Mouse (Mus musculus) C2C12 (cell line): ENCODE results near the gene Gm21976. TPM values are rescaled to one million over a fixed set of nuclear protein-coding genes. Genes with fewer than 3 reads are reported as not detected.

ENCODE experiments used
- H3K27me3 ChIP-seq: one replicate; pipeline ENCODE4 v1.6.1; 2011; ENCODE audit not compliant: control insufficient read depth, insufficient read depth, insufficient read length
- H3K36me3 ChIP-seq: one replicate; pipeline ENCODE4 v1.6.1; 2011; ENCODE audit not compliant: control insufficient read depth, insufficient read depth
- H3K4me3 ChIP-seq: one replicate; pipeline ENCODE4 v1.5.1; 2011; ENCODE audit warnings: mild to moderate bottlenecking, control low read depth; ENCODE audit not compliant: poor library complexity, insufficient read depth, severe bottlenecking
- H3K79me2 ChIP-seq: one replicate; pipeline ENCODE4 v1.6.1; 2011; ENCODE audit not compliant: control insufficient read depth, insufficient read depth
- H3K79me3 ChIP-seq: one replicate; pipeline ENCODE4 v1.6.1; 2011; ENCODE audit warnings: low read depth, control low read depth
- H3ac ChIP-seq: one replicate; pipeline ENCODE3; 2011; ENCODE audit warnings: low read depth; ENCODE audit not compliant: control insufficient read depth, insufficient read length
- CEBPB ChIP-seq: IDR thresholded peaks from one replicate; pipeline ENCODE4 v1.6.1; 2011; ENCODE audit warnings: low read depth, mild to moderate bottlenecking, control low read depth, moderate library complexity
- CTCF ChIP-seq: IDR thresholded peaks from one replicate; pipeline ENCODE4 v1.5.1; 2011; ENCODE audit not compliant: control insufficient read depth, insufficient read depth, insufficient read length
- FOSL1 ChIP-seq: IDR thresholded peaks from one replicate; pipeline ENCODE4 v1.8.0; 2011; ENCODE audit warnings: mild to moderate bottlenecking, low read length; ENCODE audit not compliant: poor library complexity, insufficient read depth, severe bottlenecking
- MAX ChIP-seq: IDR thresholded peaks from one replicate; pipeline ENCODE4 v1.6.1; 2011; ENCODE audit warnings: mild to moderate bottlenecking, control low read depth
- MYOD1 ChIP-seq: IDR thresholded peaks from one replicate; pipeline ENCODE4 v1.6.1; 2011; ENCODE audit warnings: low read depth; ENCODE audit not compliant: control insufficient read depth, insufficient read length
- MYOG ChIP-seq: IDR thresholded peaks from one replicate; pipeline ENCODE4 v1.6.1; 2011; ENCODE audit not compliant: control insufficient read depth, insufficient read length; ENCODE audit errors: extremely low read depth
- USF1 ChIP-seq: IDR thresholded peaks from one replicate; pipeline ENCODE4 v1.6.1; 2011; ENCODE audit warnings: low read depth, mild to moderate bottlenecking, control low read depth, moderate library complexity
- polyA plus RNA-seq: library from polyadenylated mRNA; unstranded; fragments of >200 nt; fragmentation: generic; extraction: Trizol; gene quantifications from one replicate; pipeline ENCODE4 v1.2.1, GENCODE M21; 2012; ENCODE audit warnings: missing spikeins

Gm21976 gene
- polyA plus RNA-seq, 1 experiment = not detected

- Histone ChIP-seq H3K4me3 (no peak overlapping the region), H3K79me2 (no peaks in the 10 kb centered on the region), H3K27me3 (no peaks in the 10 kb centered on the region), H3K36me3 (peaks cover 24% of the 10 kb centered on the region), H3K79me3 (no peaks in the 10 kb centered on the region), H3ac (no peak overlapping the region)
- TF ChIP-seq FOSL1 = no peak
- no peak for TF ChIP-seq CTCF
- TF ChIP-seq MYOD1 = no peak
- TF ChIP-seq MYOG = no peak
- TF ChIP-seq MAX = no peak
- no peak for TF ChIP-seq CEBPB
- TF ChIP-seq USF1 = no peak
Observed at GRCm38 (mm10) chr13:98244571-98245350, 34.9 kb upstream of the Gm21976 start.

- no peaks in the 10 kb centered on the region for H3K27me3 ChIP-seq
- H3K79me2 ChIP-seq = no peaks in the 10 kb centered on the region
- TF ChIP-seq MAX = no peak
- no peak overlapping the region for H3K4me3 ChIP-seq
- no peaks in the 10 kb centered on the region for H3K79me3 ChIP-seq
- H3ac ChIP-seq = no peak overlapping the region
- H3K36me3 ChIP-seq = peaks cover 31% of the 10 kb centered on the region
Observed at GRCm38 (mm10) chr13:98245386-98245785, 34.3 kb upstream of the Gm21976 start.

DNA sequence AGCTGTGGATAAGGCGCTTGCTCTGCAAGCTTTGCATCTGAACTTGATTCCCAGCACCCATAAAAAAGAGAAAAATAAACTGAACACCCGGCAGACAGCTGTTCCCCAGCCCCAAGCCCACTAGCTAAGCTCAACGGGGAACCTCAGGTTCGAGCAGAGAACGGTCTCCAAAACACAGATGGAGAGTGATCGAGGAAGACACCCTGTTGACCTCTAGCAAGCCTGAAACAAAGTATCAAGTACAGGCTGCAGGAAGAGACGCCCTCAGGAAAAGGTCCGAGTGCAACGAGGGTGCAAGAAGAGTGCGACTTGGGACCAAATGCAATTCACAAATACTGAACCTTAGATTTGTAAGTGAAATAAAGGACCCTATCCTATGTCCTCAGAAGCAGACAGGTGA is 30.1 kb upstream of the Gm21976 start:
- Histone ChIP-seq H3K4me3 (no peak overlapping the region), H3ac (no peak overlapping the region), H3K36me3 (peaks cover 71% of the 10 kb centered on the region), H3K79me3 (no peaks in the 10 kb centered on the region), H3K79me2 (no peaks in the 10 kb centered on the region), H3K27me3 (no peaks in the 10 kb centered on the region)
- TF ChIP-seq USF1 = no peak
- TF ChIP-seq FOSL1 = no peak
- no peak for TF ChIP-seq CTCF
- TF ChIP-seq MYOG = no peak
- no peak for TF ChIP-seq CEBPB
- TF ChIP-seq MYOD1 = no peak
- TF ChIP-seq MAX = no peak

- H3K36me3 ChIP-seq = peaks cover 92% of the 10 kb centered on the region
- H3K4me3 ChIP-seq = no peak overlapping the region
- no peak for TF ChIP-seq MAX
- TF ChIP-seq MYOD1 = no peak
- no peak for TF ChIP-seq CTCF
- TF ChIP-seq USF1 = no peak
- no peak for TF ChIP-seq FOSL1
- no peak for TF ChIP-seq CEBPB
- TF ChIP-seq MYOG = no peak
- no peak overlapping the region for H3ac ChIP-seq
- peaks cover 9% of the 10 kb centered on the region for H3K79me2 ChIP-seq
- H3K79me3 ChIP-seq = peaks cover 3% of the 10 kb centered on the region
- no peaks in the 10 kb centered on the region for H3K27me3 ChIP-seq
Observed at GRCm38 (mm10) chr13:98254921-98255320, 24.8 kb upstream of the Gm21976 start.

DNA sequence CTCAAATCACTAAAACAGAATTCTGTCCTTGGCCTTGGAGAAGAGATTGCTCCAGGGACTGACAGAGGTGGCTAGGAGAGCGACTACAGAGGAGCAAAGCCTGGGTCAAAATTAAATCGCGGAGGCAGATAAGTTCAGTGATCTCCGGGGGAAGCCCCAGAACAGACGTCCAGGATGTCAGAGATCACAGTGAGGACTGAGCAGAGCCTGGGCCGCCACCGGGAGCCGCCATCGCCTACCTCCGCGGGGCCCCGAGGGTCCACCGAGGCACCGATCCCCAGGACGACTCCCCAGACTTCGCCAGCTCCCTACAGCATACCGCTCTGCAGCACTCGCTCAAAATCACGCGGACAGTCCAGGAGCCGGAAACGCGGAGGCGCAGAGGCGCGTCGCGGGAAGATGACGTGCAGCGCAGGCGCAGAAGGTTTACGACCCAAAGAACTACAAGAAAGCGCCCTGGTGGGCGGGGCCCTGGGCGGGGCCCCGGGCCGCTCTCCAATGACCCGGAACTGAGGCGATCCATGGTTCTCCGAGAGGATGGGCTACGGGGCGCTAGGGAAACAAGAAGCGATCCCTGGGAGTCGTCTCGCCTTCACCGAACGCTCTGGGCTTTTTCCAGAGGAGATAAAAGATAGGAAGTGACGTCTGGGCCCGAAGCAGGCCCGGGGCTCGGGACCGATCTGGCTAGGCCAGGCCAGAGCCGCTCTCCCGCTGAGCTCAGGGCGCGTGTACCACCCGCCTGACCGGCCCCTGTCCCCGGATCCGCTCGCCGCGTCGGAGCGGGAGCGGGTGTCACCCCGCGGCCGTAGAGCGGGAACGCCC is 16.8 kb upstream of the Gm21976 start, which contains the start of the genes Utp15 and Ankra2:
Gene Utp15 (minus strand): TSS at position 406 of the 822 bp plus-strand sequence.
Gene Ankra2 (plus strand): TSS at position 439 of the 822 bp plus-strand sequence.
- peaks cover 30% of the 10 kb centered on the region for H3K36me3 ChIP-seq
- H3K79me2 ChIP-seq = peaks cover 46% of the 10 kb centered on the region
- H3K27me3 ChIP-seq = no peaks in the 10 kb centered on the region
- TF ChIP-seq MAX (peak; percentile 36), MYOG (no peak), USF1 (peak; percentile 11), CTCF (no peak)
- H3ac ChIP-seq = peak within 1 kb of the TSS; percentile 92
- H3K4me3 ChIP-seq = peak within 1 kb of the TSS; percentile 95
- H3K79me3 ChIP-seq = peaks cover 21% of the 10 kb centered on the region

DNA sequence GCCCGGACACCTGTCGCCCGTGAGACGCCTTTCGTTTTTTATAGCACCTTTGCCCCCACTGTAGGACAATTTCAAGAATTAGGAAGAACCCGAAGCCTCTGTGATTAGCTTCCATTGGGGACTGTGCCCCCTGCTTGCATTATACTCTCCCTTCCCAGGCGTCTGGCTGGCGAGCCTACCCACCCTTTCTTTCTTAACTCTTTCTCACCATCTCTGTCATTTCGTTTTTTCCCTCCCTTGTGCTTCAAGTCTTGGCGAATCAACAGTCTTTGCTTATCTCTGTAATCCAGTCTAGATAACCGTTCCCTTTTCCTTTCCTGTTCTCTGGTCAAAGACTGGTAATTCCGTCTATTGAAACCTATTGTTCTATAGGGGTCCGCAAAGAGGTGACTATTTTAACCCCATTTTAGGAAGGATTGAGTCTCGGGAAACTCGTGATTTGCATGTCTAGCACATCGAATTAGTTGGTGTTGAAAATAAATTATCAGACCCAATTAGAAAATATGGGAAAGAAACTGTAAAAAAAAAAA is 16.2 kb upstream of the Gm21976 start:
- H3ac ChIP-seq = peak overlapping the region; percentile 82
- TF ChIP-seq FOSL1 (no peak), CTCF (no peak), MAX (no peak), CEBPB (no peak), MYOG (no peak), USF1 (no peak), MYOD1 (no peak)
- H3K79me2 ChIP-seq = peaks cover 45% of the 10 kb centered on the region
- H3K36me3 ChIP-seq = peaks cover 23% of the 10 kb centered on the region
- no peaks in the 10 kb centered on the region for H3K27me3 ChIP-seq
- H3K79me3 ChIP-seq = peaks cover 21% of the 10 kb centered on the region
- H3K4me3 ChIP-seq = peak overlapping the region; percentile 95
